Mouse (Mus musculus): Measurements from ENCODE around the gene Rpa2. TPM values are rescaled to one million over a fixed set of nuclear protein-coding genes. Genes with fewer than 3 reads are reported as not detected.
"Not testable (repeated sequence)": the region's sequence is repeated elsewhere in the genome, so short reads cannot be mapped to it uniquely, and the experiment has no call there.

The Rpa2 gene
- polyA plus RNA-seq, 1 experiment from 2014 or later = 126 TPM

- H3K4me2 ChIP-seq (replicated peaks) = no peak overlapping the region
- 87% methylated on average over 9 of the region's 9 CpGs for WGBS
- no peaks in the 10 kb centered on the region for H3K4me1 ChIP-seq
- H3K4me3 ChIP-seq = no peak overlapping the region
- H3K27me3 ChIP-seq = no peaks in the 10 kb centered on the region
- no peak for ATAC-seq (ENCODE audit: low FRiP score, low read depth)
- no peaks in the 10 kb centered on the region for H3K36me3 ChIP-seq
- no peak overlapping the region for H3K9ac ChIP-seq
- H3K9me3 ChIP-seq = no peaks in the 10 kb centered on the region
- no peak overlapping the region for H3K27ac ChIP-seq
Observed at GRCm38 (mm10) chr4:132746911-132747517, 21.1 kb upstream of the Rpa2 start.

- H3K4me2 ChIP-seq (replicated peaks) = no peak overlapping the region
- no peak overlapping the region for H3K4me3 ChIP-seq
- no peaks in the 10 kb centered on the region for H3K36me3 ChIP-seq
- ATAC-seq (ENCODE audit: low FRiP score, low read depth) = no peak
- H3K9me3 ChIP-seq = no peaks in the 10 kb centered on the region
- H3K27me3 ChIP-seq = no peaks in the 10 kb centered on the region
- no peak overlapping the region for H3K27ac ChIP-seq
- H3K9ac ChIP-seq = no peak overlapping the region
- no peaks in the 10 kb centered on the region for H3K4me1 ChIP-seq
- 65% methylated on average over 9 of the region's 9 CpGs for WGBS
Observed at GRCm38 (mm10) chr4:132747664-132748259, 20.4 kb upstream of the Rpa2 start.

GRCm38 (mm10) chr4:132748778-132749177 is 19.4 kb upstream of the Rpa2 start:
- Histone ChIP-seq H3K27ac (no peak overlapping the region), H3K36me3 (no peaks in the 10 kb centered on the region), H3K4me1 (no peaks in the 10 kb centered on the region), H3K27me3 (no peaks in the 10 kb centered on the region), H3K9ac (no peak overlapping the region), H3K9me3 (no peaks in the 10 kb centered on the region), H3K4me3 (no peak overlapping the region), H3K4me2 (replicated peaks) (no peak overlapping the region)
- 80% methylated on average over 4 of the region's 4 CpGs for WGBS
- no peak for ATAC-seq (ENCODE audit: low FRiP score, low read depth)

- H3K9me3 ChIP-seq = no peaks in the 10 kb centered on the region
- H3K36me3 ChIP-seq = no peaks in the 10 kb centered on the region
- 86% methylated on average over 6 of the region's 6 CpGs for WGBS
- H3K4me3 ChIP-seq = no peak overlapping the region
- H3K9ac ChIP-seq = no peak overlapping the region
- ATAC-seq (ENCODE audit: low FRiP score, low read depth) = no peak
- H3K27ac ChIP-seq = no peak overlapping the region
- H3K27me3 ChIP-seq = no peaks in the 10 kb centered on the region
- H3K4me2 ChIP-seq (replicated peaks) = no peak overlapping the region
- H3K4me1 ChIP-seq = no peaks in the 10 kb centered on the region
Observed at GRCm38 (mm10) chr4:132749258-132749982, 18.7 kb upstream of the Rpa2 start.

GRCm38 (mm10) chr4:132752992-132753391 is 15.1 kb upstream of the Rpa2 start:
- Histone ChIP-seq H3K27me3 (peaks cover 6% of the 10 kb centered on the region; the same call in 1 of the 2 replicates), H3K4me3 (no peak overlapping the region), H3K4me1 (peaks cover 4% of the 10 kb centered on the region; the same call in 1 of the 2 replicates), H3K4me2 (replicated peaks) (no peak overlapping the region), H3K9ac (no peak overlapping the region), H3K36me3 (no peaks in the 10 kb centered on the region), H3K27ac (no peak overlapping the region), H3K9me3 (no peaks in the 10 kb centered on the region)
- ATAC-seq (ENCODE audit: low FRiP score, low read depth) = no peak
- WGBS = 75% methylated on average over 6 of the region's 6 CpGs

GRCm38 (mm10) chr4:132756974-132757373 is 11.2 kb upstream of the Rpa2 start, which contains the start of gene Smpdl3b:
TSS of gene Smpdl3b (minus strand) at chr4:132757252.
- Histone ChIP-seq H3K4me3 (peak within 1 kb of the TSS; percentile 47), H3K4me2 (replicated peaks) (peak within 1 kb of the TSS; percentile 77), H3K9ac (peak within 1 kb of the TSS; percentile 67), H3K9me3 (no peaks in the 10 kb centered on the region), H3K27ac (no peak within 1 kb of the TSS), H3K36me3 (no peaks in the 10 kb centered on the region), H3K4me1 (peaks cover 4% of the 10 kb centered on the region; the same call in 1 of the 2 replicates), H3K27me3 (peaks cover 9% of the 10 kb centered on the region; the same call in 1 of the 2 replicates)
- under 1% methylated on average over 22 of the region's 22 CpGs for WGBS
- peak; percentile 90 for ATAC-seq (ENCODE audit: low FRiP score, low read depth)

- peak overlapping the region; percentile 77; the same call in 1 of the 2 replicates for H3K4me2 ChIP-seq (replicated peaks)
- H3K27ac ChIP-seq = no peak overlapping the region
- H3K9me3 ChIP-seq = no peaks in the 10 kb centered on the region
- no peak overlapping the region for H3K4me3 ChIP-seq
- 80% methylated on average over 7 of the region's 7 CpGs for WGBS
- no peaks in the 10 kb centered on the region for H3K36me3 ChIP-seq
- peaks cover 4% of the 10 kb centered on the region; the same call in 1 of the 2 replicates for H3K4me1 ChIP-seq
- ATAC-seq (ENCODE audit: low FRiP score, low read depth) = no peak
- peaks cover 9% of the 10 kb centered on the region; the same call in 1 of the 2 replicates for H3K27me3 ChIP-seq
- H3K9ac ChIP-seq = no peak overlapping the region
Observed at GRCm38 (mm10) chr4:132757633-132758351, 10.3 kb upstream of the Rpa2 start.

GRCm38 (mm10) chr4:132760296-132760695 is 7.8 kb upstream of the Rpa2 start:
- no peaks in the 10 kb centered on the region for H3K36me3 ChIP-seq
- H3K9me3 ChIP-seq = no peaks in the 10 kb centered on the region
- no peak overlapping the region for H3K27ac ChIP-seq
- H3K4me1 ChIP-seq = peaks cover 4% of the 10 kb centered on the region; the same call in 1 of the 2 replicates
- no peak overlapping the region for H3K4me3 ChIP-seq
- H3K4me2 ChIP-seq (replicated peaks) = no peak overlapping the region
- H3K9ac ChIP-seq = no peak overlapping the region
- H3K27me3 ChIP-seq = peaks cover 9% of the 10 kb centered on the region; the same call in 1 of the 2 replicates
- no peak for ATAC-seq (ENCODE audit: low FRiP score, low read depth)
- WGBS = 66% methylated on average over 3 of the region's 3 CpGs

GRCm38 (mm10) chr4:132762602-132763001 is 5.5 kb upstream of the Rpa2 start:
- peaks cover 6% of the 10 kb centered on the region; the same call in 1 of the 2 replicates for H3K27me3 ChIP-seq
- peaks cover under 1% of the 10 kb centered on the region; the same call in 1 of the 2 replicates for H3K4me1 ChIP-seq
- H3K9ac ChIP-seq = no peak overlapping the region
- no peak overlapping the region for H3K4me2 ChIP-seq (replicated peaks)
- 75% methylated on average over 6 of the region's 6 CpGs for WGBS
- no peaks in the 10 kb centered on the region for H3K36me3 ChIP-seq
- no peaks in the 10 kb centered on the region for H3K9me3 ChIP-seq
- ATAC-seq (ENCODE audit: low FRiP score, low read depth) = no peak
- no peak overlapping the region for H3K27ac ChIP-seq
- H3K4me3 ChIP-seq = no peak overlapping the region

- not testable (repeated sequence) for H3K9me3 ChIP-seq; ATAC-seq (ENCODE audit: low FRiP score, low read depth); H3K4me1 ChIP-seq; H3K36me3 ChIP-seq; H3K4me3 ChIP-seq; H3K27ac ChIP-seq; H3K9ac ChIP-seq; H3K4me2 ChIP-seq (replicated peaks); H3K27me3 ChIP-seq
- 85% methylated on average over 3 of the region's 3 CpGs for WGBS
Observed at GRCm38 (mm10) chr4:132763125-132763524, 5.0 kb upstream of the Rpa2 start.

- WGBS = 90% methylated on average over 9 of the region's 9 CpGs
- ATAC-seq (ENCODE audit: low FRiP score, low read depth) = no peak
- H3K4me3 ChIP-seq = no peak overlapping the region
- H3K9me3 ChIP-seq = no peaks in the 10 kb centered on the region
- H3K27ac ChIP-seq = no peak overlapping the region
- H3K4me1 ChIP-seq = peaks cover 10% of the 10 kb centered on the region
- no peaks in the 10 kb centered on the region for H3K27me3 ChIP-seq
- peaks cover 66% of the 10 kb centered on the region for H3K36me3 ChIP-seq
- no peak overlapping the region for H3K9ac ChIP-seq
- H3K4me2 ChIP-seq (replicated peaks) = no peak overlapping the region
Observed at GRCm38 (mm10) chr4:132771776-132772175, 3.6 kb downstream of the Rpa2 start.

- no peak for ATAC-seq (ENCODE audit: low FRiP score, low read depth)
- no peaks in the 10 kb centered on the region for H3K4me1 ChIP-seq
- H3K27me3 ChIP-seq = no peaks in the 10 kb centered on the region
- no peaks in the 10 kb centered on the region for H3K9me3 ChIP-seq
- no peak overlapping the region for H3K4me3 ChIP-seq
- 87% methylated on average over 3 of the region's 3 CpGs for WGBS
- no peak overlapping the region for H3K9ac ChIP-seq
- H3K36me3 ChIP-seq = peaks cover 95% of the 10 kb centered on the region
- H3K4me2 ChIP-seq (replicated peaks) = no peak overlapping the region
- H3K27ac ChIP-seq = no peak overlapping the region
Observed at GRCm38 (mm10) chr4:132774905-132775304, 6.8 kb downstream of the Rpa2 start.

Data from limb, embryonic 13.5 days (tissue).